Mouse (Mus musculus) forebrain, embryonic 14.5 days (tissue): ENCODE data around the gene Bnipl. TPM values are rescaled to one million over a fixed set of nuclear protein-coding genes. Genes with fewer than 3 reads are reported as not detected.

Experiments
- ATAC-seq: fragments of 200-750 bp; cut with Nextera tagmentation; 2 replicates; pipeline ENCODE4 v1.8.0; 2017; ENCODE audit warnings: mild to moderate bottlenecking, moderate library complexity
- DNase-seq: peaks from one replicate; pipeline ENCODE4 v3.0.0-alpha.2; 2015; ENCODE audit warnings: low spot score
- H3K27ac ChIP-seq: fragments of 300-500 bp; sonication (generic); 2 replicates; pipeline ENCODE4 v1.5.1; 2014; ENCODE audit warnings: low read depth, mild to moderate bottlenecking, control low read depth, low read length, moderate library complexity
- H3K27me3 ChIP-seq: fragments of 300-500 bp; sonication (generic); replicated peaks from 2 replicates; pipeline ENCODE4 v1.6.1; 2014; ENCODE audit warnings: low read length, control low read depth, mixed read lengths; ENCODE audit not compliant: control insufficient read depth, insufficient read depth
- H3K36me3 ChIP-seq: fragments of 300-500 bp; sonication (generic); 2 replicates; pipeline ENCODE4 v1.6.1; 2014; ENCODE audit warnings: low read length, control low read depth; ENCODE audit not compliant: control insufficient read depth, insufficient read depth
- H3K4me1 ChIP-seq: fragments of 300-500 bp; sonication (generic); 2 replicates; pipeline ENCODE4 v1.6.1; 2014; ENCODE audit warnings: antibody characterized with exemption, low read length, control low read depth; ENCODE audit not compliant: control insufficient read depth, insufficient read depth
- H3K4me2 ChIP-seq: fragments of 300-500 bp; sonication (generic); 2 replicates; pipeline ENCODE4 v1.6.1; 2014; ENCODE audit warnings: mild to moderate bottlenecking, control low read depth, low read length
- H3K4me3 ChIP-seq: fragments of 300-500 bp; sonication (generic); 2 replicates; pipeline ENCODE4 v1.5.1; 2014; ENCODE audit warnings: low read depth, low read length, control low read depth
- H3K9ac ChIP-seq: fragments of 300-500 bp; sonication (generic); 2 replicates; pipeline ENCODE4 v1.6.1; 2014; ENCODE audit warnings: mild to moderate bottlenecking, low read length, control low read depth, moderate library complexity
- H3K9me3 ChIP-seq: fragments of 300-500 bp; sonication (generic); replicated peaks from 2 replicates; pipeline ENCODE4 v1.6.1; 2016; ENCODE audit warnings: low read length, control low read depth, mixed read lengths; ENCODE audit not compliant: control insufficient read depth
- WGBS: fragments of 180-500 bp; shearing (Covaris S2); extraction: QIAGEN DNeasy Blood & Tissue Kit; methylation state at CpG from one replicate; pipeline ENCODE4 v1.1.7; 2014; 5-methylcytosine and 5-hydroxymethylcytosine counted together
- polyA plus RNA-seq: library from polyadenylated mRNA; unstranded; fragments of >200 nt; fragmentation: Nextera tagmentation; extraction: Ambion mirVana; gene quantifications from 2 replicates; pipeline ENCODE4 v1.2.1, GENCODE M21; 2014

Gene Bnipl
- polyA plus RNA-seq, 1 experiment from 2014 or later, result not detected

DNA sequence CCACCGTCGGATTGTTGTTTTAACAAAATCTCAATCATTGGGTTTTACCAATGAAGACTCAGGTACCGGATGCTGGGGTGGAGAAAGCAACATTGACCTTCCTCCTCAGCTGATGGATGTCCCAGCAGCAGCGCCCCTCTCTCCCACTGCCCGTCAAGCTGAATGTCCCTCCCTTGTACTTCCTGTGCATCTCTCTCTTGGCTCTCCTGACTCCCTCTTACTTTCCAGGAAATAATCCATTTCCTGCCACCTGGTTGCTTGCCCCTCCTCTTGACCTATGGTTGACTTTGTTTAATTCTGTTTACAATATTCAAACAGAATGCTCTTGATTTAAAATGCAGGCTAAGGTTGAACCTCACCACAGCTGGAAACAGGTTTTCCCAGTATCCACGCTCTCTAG, 39.2 kb upstream of the Bnipl start:
- Histone ChIP-seq H3K4me1 (no peaks in the 10 kb centered on the region), H3K27ac (no peak overlapping the region), H3K9me3 (no peaks in the 10 kb centered on the region), H3K36me3 (peaks cover 78% of the 10 kb centered on the region), H3K4me2 (no peak overlapping the region), H3K27me3 (no peaks in the 10 kb centered on the region), H3K4me3 (no peak overlapping the region), H3K9ac (no peak overlapping the region)
- 80% methylated on average over 6 of the region's 6 CpGs for WGBS
- ATAC-seq (no peak), DNase-seq (no peak)

DNA sequence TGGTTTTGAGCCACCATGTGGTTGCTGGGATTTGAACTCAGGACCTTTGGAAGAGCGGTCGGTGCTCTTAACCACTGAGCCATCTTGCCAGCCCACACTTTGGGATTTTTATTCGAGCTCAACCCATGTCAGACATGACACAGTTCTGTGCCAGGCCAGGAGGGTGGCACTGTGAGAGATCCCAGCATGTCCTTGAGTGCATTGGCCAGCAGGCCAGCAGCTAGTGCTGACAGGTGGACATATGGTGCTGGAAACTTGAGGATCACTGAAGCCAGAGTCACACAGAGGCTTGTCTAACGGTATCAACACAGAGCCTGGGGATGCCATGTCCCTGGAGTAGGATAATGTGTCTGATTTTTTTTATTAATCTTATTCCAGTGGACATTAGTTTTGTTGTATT, 38.4 kb upstream of the Bnipl start:
- Histone ChIP-seq H3K4me1 (peaks cover 2% of the 10 kb centered on the region), H3K27ac (no peak overlapping the region), H3K4me2 (no peak overlapping the region), H3K27me3 (no peaks in the 10 kb centered on the region), H3K9ac (no peak overlapping the region), H3K9me3 (no peaks in the 10 kb centered on the region), H3K4me3 (no peak overlapping the region), H3K36me3 (peaks cover 70% of the 10 kb centered on the region)
- ATAC-seq (no peak), DNase-seq (no peak)
- WGBS, result 95% methylated on average over 4 of the region's 4 CpGs

- 91% methylated on average over 3 of the region's 3 CpGs for WGBS
- Histone ChIP-seq H3K27me3 (no peaks in the 10 kb centered on the region), H3K4me2 (no peak overlapping the region), H3K9me3 (no peaks in the 10 kb centered on the region), H3K4me1 (peaks cover 11% of the 10 kb centered on the region), H3K27ac (no peak overlapping the region), H3K36me3 (peaks cover 53% of the 10 kb centered on the region), H3K9ac (no peak overlapping the region), H3K4me3 (no peak overlapping the region)
- no peak for DNase-seq
- ATAC-seq, result no peak
Measured at GRCm38 (mm10) chr3:95287541-95287940, 36.5 kb upstream of the Bnipl start.

DNA sequence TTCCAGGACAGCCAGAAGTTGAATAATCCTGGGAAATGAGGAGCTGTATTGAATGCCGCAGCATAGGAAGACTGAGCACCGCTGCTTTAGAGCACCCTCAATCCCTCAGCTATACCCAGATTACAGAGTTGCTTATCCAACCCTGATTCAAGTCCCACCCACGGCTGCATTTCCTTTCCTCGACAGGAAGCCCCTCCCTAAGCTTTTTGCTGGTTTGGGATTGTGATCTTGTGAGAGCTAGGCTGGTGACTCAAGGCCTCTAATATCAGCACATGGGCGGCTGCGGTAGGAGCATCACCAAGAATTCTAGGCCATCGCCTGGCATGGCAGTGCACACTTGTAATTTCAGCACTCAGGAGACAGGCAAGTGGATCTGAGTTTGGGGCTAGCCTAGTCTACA, 35.5 kb upstream of the Bnipl start:
- no peak overlapping the region for H3K4me2 ChIP-seq
- no peak overlapping the region for H3K4me3 ChIP-seq
- no peak overlapping the region for H3K9ac ChIP-seq
- ATAC-seq (no peak), DNase-seq (no peak)
- no peaks in the 10 kb centered on the region for H3K27me3 ChIP-seq
- no peaks in the 10 kb centered on the region for H3K9me3 ChIP-seq
- H3K27ac ChIP-seq, result no peak overlapping the region
- peaks cover 11% of the 10 kb centered on the region for H3K4me1 ChIP-seq
- H3K36me3 ChIP-seq, result peaks cover 44% of the 10 kb centered on the region
- 88% methylated on average over 7 of the region's 7 CpGs for WGBS

DNA sequence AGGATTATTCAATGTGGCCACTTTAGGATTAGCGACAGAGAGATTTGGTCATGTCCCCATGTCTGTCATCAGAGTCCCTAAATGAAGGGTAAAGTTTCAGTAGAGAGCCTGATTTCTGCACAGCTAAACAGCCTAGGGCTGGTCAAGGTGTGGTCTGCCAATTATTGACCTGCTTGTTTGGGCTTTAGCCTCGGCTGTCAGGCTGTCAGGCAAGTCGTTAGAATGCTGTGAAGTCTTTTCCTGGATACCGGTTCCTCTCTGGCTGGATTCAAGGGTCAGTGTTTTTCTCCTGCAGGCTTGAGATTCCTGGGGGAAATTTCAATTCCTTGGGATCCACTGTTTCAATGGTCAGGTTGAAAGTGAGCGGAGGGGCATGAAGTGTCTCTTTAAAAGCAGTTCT, 35.0 kb upstream of the Bnipl start:
- WGBS, result 66% methylated on average over 5 of the region's 5 CpGs
- H3K9ac ChIP-seq, result no peak overlapping the region
- no peak overlapping the region for H3K27ac ChIP-seq
- H3K4me1 ChIP-seq, result peaks cover 11% of the 10 kb centered on the region
- no peak overlapping the region for H3K4me3 ChIP-seq
- no peak for DNase-seq
- peaks cover 39% of the 10 kb centered on the region for H3K36me3 ChIP-seq
- H3K27me3 ChIP-seq, result no peaks in the 10 kb centered on the region
- no peak overlapping the region for H3K4me2 ChIP-seq
- no peaks in the 10 kb centered on the region for H3K9me3 ChIP-seq
- no peak for ATAC-seq

- Histone ChIP-seq H3K4me1 (peaks cover 11% of the 10 kb centered on the region), H3K9me3 (no peaks in the 10 kb centered on the region), H3K9ac (0 out of 2 replicates have a peak overlapping the region, but pooled peaks have one; percentile 17), H3K36me3 (peaks cover 33% of the 10 kb centered on the region), H3K27ac (no peak overlapping the region), H3K4me2 (no peak overlapping the region), H3K27me3 (no peaks in the 10 kb centered on the region), H3K4me3 (no peak overlapping the region)
- WGBS, result 96% methylated on average over 5 of the region's 5 CpGs
- no peak for DNase-seq
- ATAC-seq, result no peak
Measured at GRCm38 (mm10) chr3:95285390-95285789, 34.4 kb upstream of the Bnipl start.

DNA sequence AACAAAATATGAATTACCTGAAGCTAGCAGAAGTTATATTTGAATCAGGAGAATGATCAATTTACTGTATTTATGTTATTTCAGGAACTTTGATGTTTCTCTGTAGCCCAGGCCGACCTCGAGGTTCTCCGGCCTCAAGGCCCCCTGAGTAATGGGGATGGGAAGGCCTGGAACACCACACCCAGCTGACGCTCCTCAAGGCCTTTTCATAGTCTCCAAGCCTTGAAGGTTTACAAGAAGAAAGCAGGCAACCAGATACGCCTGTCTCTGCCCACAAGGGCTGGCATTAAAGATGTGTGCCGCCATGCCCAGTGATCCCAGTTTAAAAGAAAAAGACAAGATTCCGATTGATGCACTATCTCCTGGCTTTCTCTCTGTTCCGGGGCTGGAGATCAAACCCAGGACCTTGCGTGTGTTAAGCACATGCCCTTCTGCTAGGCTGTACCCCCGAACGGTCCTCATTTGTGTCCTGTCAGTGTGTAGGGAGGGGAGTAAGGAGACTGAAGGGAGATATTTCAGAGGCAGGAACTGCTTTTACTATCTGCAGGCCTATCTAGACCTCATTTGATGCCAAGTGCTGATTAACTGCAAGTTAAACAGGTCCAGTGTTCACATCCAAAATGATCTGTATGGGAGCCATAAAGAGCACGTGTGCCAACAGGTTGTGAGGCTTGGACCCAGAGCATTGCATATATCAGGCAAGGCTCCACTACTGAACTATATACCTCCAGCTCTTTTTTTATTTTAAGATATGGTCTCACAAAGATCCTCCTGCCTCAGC, 33.7 kb upstream of the Bnipl start:
- WGBS, result 91% methylated on average over 12 of the region's 12 CpGs
- Histone ChIP-seq H3K27ac (no peak overlapping the region), H3K4me2 (peak overlapping the region; percentile 63), H3K9me3 (no peaks in the 10 kb centered on the region), H3K4me3 (0 out of 2 replicates have a peak overlapping the region, but pooled peaks have one; percentile 67), H3K9ac (peak overlapping the region; percentile 87), H3K27me3 (no peaks in the 10 kb centered on the region), H3K4me1 (peaks cover 11% of the 10 kb centered on the region), H3K36me3 (peaks cover 26% of the 10 kb centered on the region)
- DNase-seq, result no peak
- no peak for ATAC-seq

- H3K4me1 ChIP-seq, result peaks cover 11% of the 10 kb centered on the region
- no peak for DNase-seq
- ATAC-seq, result no peak
- WGBS, result 17% methylated on average over 1 of the region's 1 CpGs
- H3K27me3 ChIP-seq, result no peaks in the 10 kb centered on the region
- peaks cover 20% of the 10 kb centered on the region for H3K36me3 ChIP-seq
- H3K9me3 ChIP-seq, result no peaks in the 10 kb centered on the region
- peak overlapping the region; percentile 87 for H3K9ac ChIP-seq
- 0 out of 2 replicates have a peak overlapping the region, but pooled peaks have one; percentile 95 for H3K27ac ChIP-seq
- H3K4me3 ChIP-seq, result peak overlapping the region; percentile 67
- peak overlapping the region; percentile 63 for H3K4me2 ChIP-seq
Measured at GRCm38 (mm10) chr3:95284062-95284461, 33.1 kb upstream of the Bnipl start.

DNA sequence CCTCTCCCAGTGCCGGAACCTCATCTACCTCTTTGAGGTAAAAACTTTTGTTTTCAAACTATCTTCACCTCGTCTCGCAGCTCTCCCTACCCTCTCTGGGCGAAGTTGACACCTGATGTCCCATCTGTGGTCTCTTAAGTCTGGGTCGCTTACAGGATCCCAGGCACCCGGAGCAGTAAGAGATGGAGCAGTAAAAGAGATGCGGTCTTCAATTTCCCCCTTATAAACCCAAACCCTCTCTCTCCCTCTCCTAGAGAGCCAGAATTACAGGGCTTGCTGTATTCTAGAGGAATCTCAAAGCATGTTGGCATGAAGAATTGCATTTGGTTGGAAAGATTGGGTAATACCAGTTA, 32.6 kb upstream of the Bnipl start:
- peak overlapping the region; percentile 67 for H3K4me3 ChIP-seq
- peak overlapping the region; percentile 63 for H3K4me2 ChIP-seq
- no peaks in the 10 kb centered on the region for H3K9me3 ChIP-seq
- H3K9ac ChIP-seq, result peak overlapping the region; percentile 87
- ATAC-seq, result no peak
- no peak for DNase-seq
- H3K4me1 ChIP-seq, result peaks cover 11% of the 10 kb centered on the region
- 2% methylated on average over 7 of the region's 7 CpGs for WGBS
- peaks cover 16% of the 10 kb centered on the region for H3K36me3 ChIP-seq
- H3K27ac ChIP-seq, result peak overlapping the region; percentile 95
- no peaks in the 10 kb centered on the region for H3K27me3 ChIP-seq
